Mouse (Mus musculus) limb, embryonic 11.5 days (tissue): ENCODE measurements around the gene Tbc1d22b. TPM values are rescaled to one million over a fixed set of nuclear protein-coding genes. Genes with fewer than 3 reads are reported as not detected.

Experiments
- ATAC-seq: fragments of 200-750 bp; cut with Nextera tagmentation; 2 replicates; pipeline ENCODE4 v1.8.0; 2017; ENCODE audit warnings: low read depth; ENCODE audit not compliant: insufficient number of reproducible peaks, low FRiP score, low TSS enrichment
- DNase-seq: peaks from one replicate; pipeline ENCODE4 v3.0.0-alpha.2; 2015; ENCODE audit warnings: low spot score
- H3K27ac ChIP-seq: fragments of 300-500 bp; sonication (generic); replicated peaks from 2 replicates; pipeline ENCODE4 v1.5.1; 2014; ENCODE audit warnings: low read depth, mild to moderate bottlenecking, low read length
- H3K27me3 ChIP-seq: fragments of 300-500 bp; sonication (generic); 2 replicates; pipeline ENCODE4 v1.6.1; 2014; ENCODE audit warnings: mild to moderate bottlenecking, low read length, mixed read lengths; ENCODE audit not compliant: control insufficient read depth, insufficient read depth
- H3K36me3 ChIP-seq: fragments of 300-500 bp; sonication (generic); 2 replicates; pipeline ENCODE4 v1.6.1; 2014; ENCODE audit warnings: mild to moderate bottlenecking, low read length, moderate library complexity, mixed read lengths; ENCODE audit not compliant: control insufficient read depth, insufficient read depth
- H3K4me1 ChIP-seq: fragments of 300-500 bp; sonication (generic); 2 replicates; pipeline ENCODE4 v1.6.1; 2014; ENCODE audit warnings: low read length, mixed read lengths; ENCODE audit not compliant: control insufficient read depth, insufficient read depth
- H3K4me2 ChIP-seq: fragments of 300-500 bp; sonication (generic); 2 replicates; pipeline ENCODE4 v1.6.1; 2014; ENCODE audit warnings: low read depth, mild to moderate bottlenecking, moderate library complexity; ENCODE audit not compliant: severe bottlenecking
- H3K4me3 ChIP-seq: fragments of 300-500 bp; sonication (generic); 2 replicates; pipeline ENCODE4 v1.5.1; 2014; ENCODE audit warnings: low read depth, low read length
- H3K9ac ChIP-seq: fragments of 300-500 bp; sonication (generic); 2 replicates; pipeline ENCODE4 v1.6.1; 2014; ENCODE audit warnings: mild to moderate bottlenecking, low read length
- H3K9me3 ChIP-seq: fragments of 300-500 bp; sonication (generic); 2 replicates; pipeline ENCODE4 v1.6.1; 2016; ENCODE audit warnings: low read length; ENCODE audit not compliant: control insufficient read depth
- WGBS: fragments of 180-500 bp; shearing (Covaris S2); extraction: QIAGEN DNeasy Blood & Tissue Kit; methylation state at CpG from one replicate; pipeline ENCODE4 v1.1.7; 2014; 5-methylcytosine and 5-hydroxymethylcytosine counted together
- polyA plus RNA-seq: library from polyadenylated mRNA; unstranded; fragments of >200 nt; fragmentation: Nextera tagmentation; extraction: Ambion mirVana; gene quantifications from 2 replicates; pipeline ENCODE4 v1.2.1, GENCODE M21; 2014

The Tbc1d22b gene
- polyA plus RNA-seq, 1 experiment from 2014 or later = 19.7 TPM

GRCm38 (mm10) chr17:29568435-29568834 lies 18.9 kb downstream of the Tbc1d22b start:
- DNase-seq = no peak
- Histone ChIP-seq H3K4me2 (no peak overlapping the region), H3K4me1 (no peaks in the 10 kb centered on the region), H3K9ac (no peak overlapping the region), H3K9me3 (no peaks in the 10 kb centered on the region), H3K4me3 (no peak overlapping the region), H3K36me3 (peaks cover 2% of the 10 kb centered on the region; the same call in 1 of the 2 replicates), H3K27ac (no peak overlapping the region), H3K27me3 (no peaks in the 10 kb centered on the region)
- 83% methylated on average over 15 of the region's 15 CpGs for WGBS
- ATAC-seq = no peak

- H3K4me2 ChIP-seq = no peak overlapping the region
- H3K27ac ChIP-seq = no peak overlapping the region
- H3K4me1 ChIP-seq = no peaks in the 10 kb centered on the region
- H3K9me3 ChIP-seq = no peaks in the 10 kb centered on the region
- no peak overlapping the region for H3K9ac ChIP-seq
- DNase-seq (no peak), ATAC-seq (no peak)
- H3K4me3 ChIP-seq = no peak overlapping the region
- peaks cover 2% of the 10 kb centered on the region; the same call in 1 of the 2 replicates for H3K36me3 ChIP-seq
- WGBS = 87% methylated on average over 6 of the region's 6 CpGs
- H3K27me3 ChIP-seq = no peaks in the 10 kb centered on the region
These were observed 20.2 kb downstream of the Tbc1d22b start for GRCm38 (mm10) chr17:29569831-29570230.

GRCm38 (mm10) chr17:29579579-29580126 lies 30.1 kb downstream of the Tbc1d22b start:
- no peak for ATAC-seq
- no peak overlapping the region for H3K27ac ChIP-seq
- no peak overlapping the region for H3K4me2 ChIP-seq
- no peak overlapping the region for H3K9ac ChIP-seq
- H3K27me3 ChIP-seq = no peaks in the 10 kb centered on the region
- peaks cover 2% of the 10 kb centered on the region; the same call in 1 of the 2 replicates for H3K36me3 ChIP-seq
- no peak for DNase-seq
- H3K9me3 ChIP-seq = no peaks in the 10 kb centered on the region
- H3K4me3 ChIP-seq = no peak overlapping the region
- no peaks in the 10 kb centered on the region for H3K4me1 ChIP-seq
- WGBS = 90% methylated on average over 4 of the region's 4 CpGs

GRCm38 (mm10) chr17:29583569-29583968 lies 34.0 kb downstream of the Tbc1d22b start:
- WGBS = 87% methylated on average over 5 of the region's 5 CpGs
- Histone ChIP-seq H3K4me1 (no peaks in the 10 kb centered on the region), H3K27ac (no peak overlapping the region), H3K9me3 (no peaks in the 10 kb centered on the region), H3K27me3 (no peaks in the 10 kb centered on the region), H3K9ac (no peak overlapping the region), H3K4me2 (no peak overlapping the region), H3K36me3 (0 out of 2 replicates have a peak, but pooled peaks cover 2% of the 10 kb centered on the region), H3K4me3 (no peak overlapping the region)
- no peak for DNase-seq
- no peak for ATAC-seq

GRCm38 (mm10) chr17:29584306-29584705 lies 34.7 kb downstream of the Tbc1d22b start:
- H3K9ac ChIP-seq = no peak overlapping the region
- H3K27me3 ChIP-seq = no peaks in the 10 kb centered on the region
- no peak overlapping the region for H3K27ac ChIP-seq
- H3K4me3 ChIP-seq = no peak overlapping the region
- ATAC-seq (no peak), DNase-seq (no peak)
- 73% methylated on average over 5 of the region's 5 CpGs for WGBS
- no peaks in the 10 kb centered on the region for H3K9me3 ChIP-seq
- no peak overlapping the region for H3K4me2 ChIP-seq
- H3K36me3 ChIP-seq = 0 out of 2 replicates have a peak, but pooled peaks cover 2% of the 10 kb centered on the region
- peaks cover 4% of the 10 kb centered on the region for H3K4me1 ChIP-seq

- no peaks in the 10 kb centered on the region for H3K36me3 ChIP-seq
- 89% methylated on average over 3 of the region's 3 CpGs for WGBS
These were observed 35.2 kb downstream of the Tbc1d22b start for GRCm38 (mm10) chr17:29584737-29585136.

GRCm38 (mm10) chr17:29585446-29585845 lies 35.9 kb downstream of the Tbc1d22b start:
- H3K27me3 ChIP-seq = no peaks in the 10 kb centered on the region
- DNase-seq = no peak
- no peak overlapping the region for H3K9ac ChIP-seq
- no peak overlapping the region for H3K27ac ChIP-seq
- 96% methylated on average over 6 of the region's 6 CpGs for WGBS
- H3K4me1 ChIP-seq = peaks cover 6% of the 10 kb centered on the region
- H3K36me3 ChIP-seq = no peaks in the 10 kb centered on the region
- no peaks in the 10 kb centered on the region for H3K9me3 ChIP-seq
- no peak for ATAC-seq
- no peak overlapping the region for H3K4me2 ChIP-seq
- H3K4me3 ChIP-seq = no peak overlapping the region

More at GRCm38 (mm10) chr17:29584737-29585136, 35.2 kb downstream of the Tbc1d22b start:
- Histone ChIP-seq H3K4me3 (no peak overlapping the region), H3K27me3 (no peaks in the 10 kb centered on the region), H3K27ac (no peak overlapping the region), H3K4me1 (peaks cover 6% of the 10 kb centered on the region), H3K9ac (no peak overlapping the region), H3K4me2 (no peak overlapping the region), H3K9me3 (no peaks in the 10 kb centered on the region)
- no peak for ATAC-seq
- DNase-seq = no peak

GRCm38 (mm10) chr17:29586921-29587320 lies 37.3 kb downstream of the Tbc1d22b start:
- H3K36me3 ChIP-seq = no peaks in the 10 kb centered on the region
- ATAC-seq = no peak

More at GRCm38 (mm10) chr17:29586921-29587320, 37.3 kb downstream of the Tbc1d22b start:
- H3K4me3 ChIP-seq = no peak overlapping the region
- DNase-seq = no peak
- H3K4me1 ChIP-seq = peaks cover 6% of the 10 kb centered on the region
- H3K9me3 ChIP-seq = no peaks in the 10 kb centered on the region
- no peak overlapping the region for H3K9ac ChIP-seq
- no peaks in the 10 kb centered on the region for H3K27me3 ChIP-seq
- no peak overlapping the region for H3K27ac ChIP-seq
- WGBS = 84% methylated on average over 9 of the region's 9 CpGs
- no peak overlapping the region for H3K4me2 ChIP-seq
